Mouse (Mus musculus): ENCODE measurements at regions not wholly inside any gene's neighbourhood (a gene's known extent, or its start where the extent isn't known, plus 50 kb on each side); places are given as distances from the start of the nearest gene placed in this dataset.

GRCm38 (mm10) chr11:117567961-117568605 is 83.9 kb downstream of the Gm11733 start:
- TF ChIP-seq EP300 (IDR thresholded peaks at IDR 0.05; ENCODE audit: insufficient read depth, low read depth, low read length) (no peak), CTCF (IDR thresholded peaks at IDR 0.05; ENCODE audit: low read depth, low read length) (no peak), POLR2A (IDR thresholded peaks at IDR 0.05; ENCODE audit: insufficient read depth, low read length) (no peak)
- Histone ChIP-seq H3K4me3 (ENCODE audit: low read depth, low read length) (no peak overlapping the region), H3K27ac (ENCODE audit: insufficient read depth, low read length) (no peak overlapping the region), H3K36me3 (ENCODE audit: control insufficient read depth, insufficient read depth, low read length, poor library complexity, severe bottlenecking) (no peaks in the 10 kb centered on the region), H3K27me3 (ENCODE audit: control insufficient read depth, insufficient read depth, low read length, poor library complexity, severe bottlenecking) (no peaks in the 10 kb centered on the region), H3K9ac (ENCODE audit: low read depth, poor library complexity, severe bottlenecking) (no peak overlapping the region), H3K9me3 (replicated peaks; ENCODE audit: control insufficient read depth, insufficient read depth, low read length, poor library complexity, severe bottlenecking) (no peaks in the 10 kb centered on the region), H3K4me1 (ENCODE audit: control insufficient read depth, insufficient read depth, low read length) (no peaks in the 10 kb centered on the region)

GRCm38 (mm10) chr11:117568606-117568991 is 84.4 kb downstream of the Gm11733 start:
- Histone ChIP-seq H3K4me1 (ENCODE audit: control insufficient read depth, insufficient read depth, low read length) (no peaks in the 10 kb centered on the region), H3K27ac (ENCODE audit: insufficient read depth, low read length) (no peak overlapping the region), H3K9ac (ENCODE audit: low read depth, poor library complexity, severe bottlenecking) (no peak overlapping the region), H3K9me3 (replicated peaks; ENCODE audit: control insufficient read depth, insufficient read depth, low read length, poor library complexity, severe bottlenecking) (no peaks in the 10 kb centered on the region), H3K36me3 (ENCODE audit: control insufficient read depth, insufficient read depth, low read length, poor library complexity, severe bottlenecking) (no peaks in the 10 kb centered on the region), H3K4me3 (ENCODE audit: low read depth, low read length) (no peak overlapping the region), H3K27me3 (ENCODE audit: control insufficient read depth, insufficient read depth, low read length, poor library complexity, severe bottlenecking) (no peaks in the 10 kb centered on the region)
- TF ChIP-seq EP300 (IDR thresholded peaks at IDR 0.05; ENCODE audit: insufficient read depth, low read depth, low read length) (no peak), POLR2A (IDR thresholded peaks at IDR 0.05; ENCODE audit: insufficient read depth, low read length) (no peak)

- H3K36me3 ChIP-seq (ENCODE audit: control insufficient read depth, insufficient read depth, low read length, poor library complexity, severe bottlenecking): no peaks in the 10 kb centered on the region
- no peak overlapping the region for H3K4me3 ChIP-seq (ENCODE audit: low read depth, low read length)
- H3K4me1 ChIP-seq (ENCODE audit: control insufficient read depth, insufficient read depth, low read length): peaks cover 3% of the 10 kb centered on the region
- no peak overlapping the region for H3K9ac ChIP-seq (ENCODE audit: low read depth, poor library complexity, severe bottlenecking)
- TF ChIP-seq EP300 (IDR thresholded peaks at IDR 0.05; ENCODE audit: insufficient read depth, low read depth, low read length) (no peak), CTCF (IDR thresholded peaks at IDR 0.05; ENCODE audit: low read depth, low read length) (no peak), POLR2A (IDR thresholded peaks at IDR 0.05; ENCODE audit: insufficient read depth, low read length) (no peak)
- no peak overlapping the region for H3K27ac ChIP-seq (ENCODE audit: insufficient read depth, low read length)
- no peaks in the 10 kb centered on the region for H3K27me3 ChIP-seq (ENCODE audit: control insufficient read depth, insufficient read depth, low read length, poor library complexity, severe bottlenecking)
- no peaks in the 10 kb centered on the region for H3K9me3 ChIP-seq (replicated peaks; ENCODE audit: control insufficient read depth, insufficient read depth, low read length, poor library complexity, severe bottlenecking)
Observed at GRCm38 (mm10) chr11:117569566-117570101, 84.5 kb upstream of the Tnrc6c start.

GRCm38 (mm10) chr11:117571858-117572257 is 82.2 kb upstream of the Tnrc6c start:
- Histone ChIP-seq H3K9me3 (replicated peaks; ENCODE audit: control insufficient read depth, insufficient read depth, low read length, poor library complexity, severe bottlenecking) (no peaks in the 10 kb centered on the region), H3K36me3 (ENCODE audit: control insufficient read depth, insufficient read depth, low read length, poor library complexity, severe bottlenecking) (no peaks in the 10 kb centered on the region), H3K4me1 (ENCODE audit: control insufficient read depth, insufficient read depth, low read length) (peaks cover 3% of the 10 kb centered on the region), H3K27me3 (ENCODE audit: control insufficient read depth, insufficient read depth, low read length, poor library complexity, severe bottlenecking) (no peaks in the 10 kb centered on the region), H3K9ac (ENCODE audit: low read depth, poor library complexity, severe bottlenecking) (no peak overlapping the region), H3K27ac (ENCODE audit: insufficient read depth, low read length) (no peak overlapping the region), H3K4me3 (ENCODE audit: low read depth, low read length) (no peak overlapping the region)
- no peak for TF ChIP-seq EP300 (IDR thresholded peaks at IDR 0.05; ENCODE audit: insufficient read depth, low read depth, low read length)
- TF ChIP-seq CTCF (IDR thresholded peaks at IDR 0.05; ENCODE audit: low read depth, low read length): no peak
- TF ChIP-seq POLR2A (IDR thresholded peaks at IDR 0.05; ENCODE audit: insufficient read depth, low read length): no peak

DNA sequence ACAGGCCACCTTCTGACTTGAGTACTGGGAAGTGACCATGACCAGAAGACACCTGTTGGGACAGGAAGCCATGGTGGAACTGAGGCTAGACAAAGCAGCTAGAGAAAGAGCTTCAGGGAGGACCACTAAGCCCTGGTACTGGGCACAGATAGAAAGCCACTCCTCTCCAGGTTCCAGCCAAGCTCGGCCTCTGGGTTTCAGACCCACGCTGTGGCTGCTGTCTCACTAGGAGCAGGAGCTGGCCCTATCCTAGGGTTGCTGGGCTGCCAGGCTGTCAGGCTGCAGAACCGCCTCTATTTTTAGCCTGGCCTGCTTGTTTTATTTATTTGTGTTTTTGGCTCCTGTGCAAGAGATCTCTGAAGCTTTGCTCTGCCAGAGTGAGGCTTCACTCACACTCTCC is 79.4 kb upstream of the Tnrc6c start:
- Histone ChIP-seq H3K36me3 (ENCODE audit: control insufficient read depth, insufficient read depth, low read length, poor library complexity, severe bottlenecking) (no peaks in the 10 kb centered on the region), H3K9me3 (replicated peaks; ENCODE audit: control insufficient read depth, insufficient read depth, low read length, poor library complexity, severe bottlenecking) (no peaks in the 10 kb centered on the region), H3K4me1 (ENCODE audit: control insufficient read depth, insufficient read depth, low read length) (peaks cover 3% of the 10 kb centered on the region), H3K9ac (ENCODE audit: low read depth, poor library complexity, severe bottlenecking) (no peak overlapping the region), H3K27ac (ENCODE audit: insufficient read depth, low read length) (no peak overlapping the region), H3K4me3 (ENCODE audit: low read depth, low read length) (no peak overlapping the region), H3K27me3 (ENCODE audit: control insufficient read depth, insufficient read depth, low read length, poor library complexity, severe bottlenecking) (no peaks in the 10 kb centered on the region)
- no peak for TF ChIP-seq POLR2A (IDR thresholded peaks at IDR 0.05; ENCODE audit: insufficient read depth, low read length)
- TF ChIP-seq CTCF (IDR thresholded peaks at IDR 0.05; ENCODE audit: low read depth, low read length): no peak
- TF ChIP-seq EP300 (IDR thresholded peaks at IDR 0.05; ENCODE audit: insufficient read depth, low read depth, low read length): no peak

DNA sequence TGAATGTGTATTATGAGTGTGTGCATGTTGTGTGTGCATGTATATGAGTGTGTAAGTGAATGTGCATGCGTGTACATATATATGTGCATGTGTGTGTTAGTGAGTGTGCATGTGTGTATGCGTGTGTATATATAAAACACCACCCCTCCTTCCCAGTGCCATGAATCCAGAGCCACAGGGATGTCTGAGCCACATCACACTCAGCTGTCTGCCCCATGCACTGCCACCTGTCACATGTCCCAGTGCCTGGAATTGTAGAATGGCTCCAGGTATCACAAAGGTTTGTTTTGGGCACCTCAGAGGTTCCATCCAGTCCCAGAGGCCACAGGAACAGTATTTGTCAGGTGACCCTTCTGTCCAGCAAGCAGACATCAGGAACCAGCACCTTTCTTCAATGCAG is 75.0 kb upstream of the Tnrc6c start:
- Histone ChIP-seq H3K9me3 (replicated peaks; ENCODE audit: control insufficient read depth, insufficient read depth, low read length, poor library complexity, severe bottlenecking) (no peaks in the 10 kb centered on the region), H3K4me3 (ENCODE audit: low read depth, low read length) (no peak overlapping the region), H3K4me1 (ENCODE audit: control insufficient read depth, insufficient read depth, low read length) (peaks cover under 1% of the 10 kb centered on the region), H3K27ac (ENCODE audit: insufficient read depth, low read length) (no peak overlapping the region), H3K36me3 (ENCODE audit: control insufficient read depth, insufficient read depth, low read length, poor library complexity, severe bottlenecking) (no peaks in the 10 kb centered on the region), H3K27me3 (ENCODE audit: control insufficient read depth, insufficient read depth, low read length, poor library complexity, severe bottlenecking) (no peaks in the 10 kb centered on the region), H3K9ac (ENCODE audit: low read depth, poor library complexity, severe bottlenecking) (no peak overlapping the region)
- TF ChIP-seq EP300 (IDR thresholded peaks at IDR 0.05; ENCODE audit: insufficient read depth, low read depth, low read length) (no peak), POLR2A (IDR thresholded peaks at IDR 0.05; ENCODE audit: insufficient read depth, low read length) (no peak), CTCF (IDR thresholded peaks at IDR 0.05; ENCODE audit: low read depth, low read length) (no peak)
